19 mouse cellular contexts compared by ENCODE assay signal in the genomic region with DNA sequence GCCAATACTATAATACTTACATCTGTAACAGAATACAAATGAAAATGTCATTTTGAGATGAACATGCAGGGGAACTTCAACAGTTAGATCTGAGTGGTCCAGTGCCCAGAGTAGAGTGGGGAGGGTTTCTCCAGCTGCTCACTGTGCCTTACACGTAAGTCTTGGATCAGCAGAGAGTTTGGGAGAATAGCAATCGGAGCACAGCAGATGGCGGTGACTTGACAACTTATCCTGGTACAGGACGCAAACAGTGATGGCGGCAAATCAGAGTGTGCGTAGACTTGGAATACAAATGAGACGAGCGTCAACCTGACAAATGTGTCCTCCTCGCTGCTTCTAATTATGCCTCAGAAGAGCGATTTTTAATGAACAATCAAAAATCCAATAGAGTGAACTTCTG.
DNase-seq lines count a peak whose midpoint lies in the region; ATAC-seq and TF ChIP-seq lines count a peak whose summit lies in the region.
"Had no signal": no experiment of that assay in that cellular context is flagged by ENCODE, and none has a peak within 500 bp of the region (broad histone marks: within the 10 kb centered on the region; RNA-seq: fewer than 3 reads in every experiment).

No protein-coding gene starts in this region.

- H3K36me3 ChIP-seq in forebrain, embryonic 15.5 days = no peaks in the 10 kb centered on the region
- H3K36me3 ChIP-seq in forebrain, embryonic 11.5 days (ENCODE audit: control insufficient read depth, insufficient read depth, low read length) = no peaks in the 10 kb centered on the region
- no peaks in the 10 kb centered on the region for H3K36me3 ChIP-seq in forebrain, postnatal 0 days (ENCODE audit: insufficient read depth)
- H3K36me3 ChIP-seq in heart, adult 2 months (ENCODE audit: control insufficient read depth, insufficient read depth, low read length) = no peaks in the 10 kb centered on the region
- H3K36me3 ChIP-seq: heart, embryonic 10.5 days; limb, embryonic 15.5 days; midbrain, embryonic 13.5 days had no signal

- no peaks in the 10 kb centered on the region for H3K27me3 ChIP-seq in forebrain, embryonic 15.5 days
- H3K27me3 ChIP-seq in forebrain, embryonic 11.5 days (ENCODE audit: control insufficient read depth, insufficient read depth, low read length) = no peaks in the 10 kb centered on the region
- H3K27me3 ChIP-seq in forebrain, postnatal 0 days (ENCODE audit: insufficient read depth, low read length) = no peaks in the 10 kb centered on the region
- no peaks in the 10 kb centered on the region for H3K27me3 ChIP-seq in heart, adult 2 months (ENCODE audit: control insufficient read depth, insufficient read depth, low read length)
- H3K27me3 ChIP-seq: limb, embryonic 15.5 days; midbrain, embryonic 13.5 days had no signal

- H3K79me2 ChIP-seq in heart, adult 2 months (replicated peaks; ENCODE audit: control insufficient read depth, insufficient read depth, low read length) = no peaks in the 10 kb centered on the region

- H3K4me2 ChIP-seq in forebrain, embryonic 15.5 days (replicated peaks) = no peak overlapping the region
- no peak overlapping the region for H3K4me2 ChIP-seq in forebrain, embryonic 11.5 days (ENCODE audit: low read depth, low read length, severe bottlenecking)
- H3K4me2 ChIP-seq in forebrain, postnatal 0 days (ENCODE audit: low read depth) = peak overlapping the region; percentile 23
- H3K4me2 ChIP-seq: limb, embryonic 15.5 days; midbrain, embryonic 13.5 days had no signal

- no peak overlapping the region for H3K27ac ChIP-seq in forebrain, embryonic 15.5 days (replicated peaks)
- H3K27ac ChIP-seq in forebrain, embryonic 11.5 days (ENCODE audit: low read depth, low read length) = no peak overlapping the region
- no peak overlapping the region for H3K27ac ChIP-seq in forebrain, postnatal 0 days (ENCODE audit: low read depth, low read length)
- no peak overlapping the region for H3K27ac ChIP-seq in heart, adult 2 months
- H3K27ac ChIP-seq: heart, embryonic 10.5 days; limb, embryonic 15.5 days; macrophage; midbrain, embryonic 13.5 days had no signal

- peak; percentile 82 for ATAC-seq in forebrain, embryonic 15.5 days (replicated peaks)
- ATAC-seq in forebrain, embryonic 11.5 days (replicated peaks; ENCODE audit: low FRiP score) = no peak
- peak; percentile 88 for ATAC-seq in forebrain, postnatal 0 days
- ATAC-seq: midbrain, embryonic 13.5 days had no signal

- no peak for TF ChIP-seq CTCF in forebrain, postnatal 0 days (IDR thresholded peaks at IDR 0.05; ENCODE audit: low read depth)
- TF ChIP-seq CTCF in heart, adult 2 months (IDR thresholded peaks at IDR 0.05) = no peak

- DNase-seq in forebrain, embryonic 11.5 days (ENCODE audit: low spot score) = no peak
- peak; percentile 5 to 9 for DNase-seq in left cerebral cortex, postnatal 25 days (ENCODE audit: low spot score in 2 of 2)
- no peak for DNase-seq in left cerebral cortex, adult 9 months (ENCODE audit: low spot score in 2 of 2)
- DNase-seq in forebrain, postnatal 0 days = peak; percentile 72
- peak; percentile 26 to 51 for DNase-seq in right cerebral cortex, postnatal 10 days (ENCODE audit: low spot score in 2 of 2)
- DNase-seq in heart, adult 2 months = no peak
- no peak for DNase-seq in ovary, postnatal 10 days (ENCODE audit: low spot score)
- DNase-seq: cerebellum, postnatal 36 days; gastrocnemius, postnatal 14 days; heart, postnatal 14 days; kidney, adult 8-10 months; kidney, postnatal 4 days; lung, adult 18-20 months; thymus, postnatal 4 days had no signal

- TF ChIP-seq EP300 in heart, adult 2 months (IDR thresholded peaks at IDR 0.05; ENCODE audit: insufficient read depth, low read depth, low read length) = no peak

- no peak for TF ChIP-seq POLR2A in heart, adult 2 months (IDR thresholded peaks at IDR 0.05; ENCODE audit: insufficient read depth, low read depth, low read length)

- intact Hi-C loops in left cerebral cortex, postnatal 25 days (cut with DNase I) = no loop called here
- intact Hi-C loops in heart, adult 2 months (cut with DNase I) = no loop called here

- H3K4me1 ChIP-seq in forebrain, embryonic 15.5 days = peaks cover 7% of the 10 kb centered on the region; the same call in 1 of the 2 replicates
- no peaks in the 10 kb centered on the region for H3K4me1 ChIP-seq in forebrain, embryonic 11.5 days (replicated peaks; ENCODE audit: control insufficient read depth, insufficient read depth, low read length)
- H3K4me1 ChIP-seq in forebrain, postnatal 0 days (ENCODE audit: insufficient read depth) = 0 out of 2 replicates have a peak, but pooled peaks cover 3% of the 10 kb centered on the region
- H3K4me1 ChIP-seq in heart, adult 2 months (ENCODE audit: control insufficient read depth, insufficient read depth, low read length) = no peaks in the 10 kb centered on the region
- H3K4me1 ChIP-seq: heart, embryonic 10.5 days; limb, embryonic 15.5 days; midbrain, embryonic 13.5 days had no signal

- H3K4me3 ChIP-seq in forebrain, embryonic 15.5 days = no peak overlapping the region
- H3K4me3 ChIP-seq in forebrain, embryonic 11.5 days (ENCODE audit: low read depth, low read length) = no peak overlapping the region
- no peak overlapping the region for H3K4me3 ChIP-seq in forebrain, postnatal 0 days (ENCODE audit: low read depth, low read length)
- no peak overlapping the region for H3K4me3 ChIP-seq in heart, adult 2 months
- H3K4me3 ChIP-seq: heart, embryonic 10.5 days; limb, embryonic 15.5 days; midbrain, embryonic 13.5 days had no signal

- H3K9ac ChIP-seq in forebrain, embryonic 15.5 days (replicated peaks) = no peak overlapping the region
- H3K9ac ChIP-seq in forebrain, embryonic 11.5 days (ENCODE audit: low read length) = no peak overlapping the region
- H3K9ac ChIP-seq in forebrain, postnatal 0 days = no peak overlapping the region
- H3K9ac ChIP-seq in heart, adult 2 months (ENCODE audit: low read depth, low read length) = no peak overlapping the region
- H3K9ac ChIP-seq: limb, embryonic 15.5 days; midbrain, embryonic 13.5 days had no signal

- WGBS in forebrain, embryonic 15.5 days = 46% methylated on average over 10 of the region's 10 CpGs
- WGBS in forebrain, embryonic 11.5 days = 90% methylated on average over 10 of the region's 10 CpGs
- 37% methylated on average over 10 of the region's 10 CpGs for WGBS in forebrain, postnatal 0 days
- WGBS in heart, adult 2 months = 94% methylated on average over 10 of the region's 10 CpGs

- H3K9me3 ChIP-seq in forebrain, embryonic 15.5 days = no peaks in the 10 kb centered on the region
- H3K9me3 ChIP-seq in forebrain, embryonic 11.5 days (ENCODE audit: control insufficient read depth, low read length) = no peaks in the 10 kb centered on the region
- no peaks in the 10 kb centered on the region for H3K9me3 ChIP-seq in forebrain, postnatal 0 days (ENCODE audit: low read length)
- H3K9me3 ChIP-seq: heart, embryonic 10.5 days; limb, embryonic 15.5 days; midbrain, embryonic 13.5 days had no signal

Comparison
In these comparisons a context has a peak if more than half of its experiments do, and no peak if none do; other contexts are left out.
1. DNase-seq: peak in left cerebral cortex, postnatal 25 days (2 of 2), forebrain, postnatal 0 days (single experiment) and right cerebral cortex, postnatal 10 days (2 of 2); none in forebrain, embryonic 11.5 days (single experiment), left cerebral cortex, adult 9 months (0 of 2), heart, adult 2 months (0 of 2) and ovary, postnatal 10 days (single experiment).